Mouse (Mus musculus) kidney, postnatal 0 days (tissue): Measurements from ENCODE around the gene Hsd17b3. TPM values are rescaled to one million over a fixed set of nuclear protein-coding genes. Genes with fewer than 3 reads are reported as not detected.

Experiments
- ATAC-seq: fragments of 200-750 bp; cut with Nextera tagmentation; replicated peaks from 2 replicates; pipeline ENCODE4 v1.8.0; 2017; ENCODE audit warnings: low read depth, moderate number of reproducible peaks, moderate TSS enrichment, moderate library complexity; ENCODE audit not compliant: low FRiP score
- DNase-seq: peaks from one replicate; pipeline ENCODE4 v3.0.0-alpha.2; 2016; ENCODE audit warnings: low spot score
- H3K27ac ChIP-seq: fragments of 300-500 bp; sonication (generic); 2 replicates; pipeline ENCODE4 v1.5.1; 2014; ENCODE audit warnings: mild to moderate bottlenecking
- H3K27me3 ChIP-seq: fragments of 300-500 bp; sonication (generic); 2 replicates; pipeline ENCODE4 v1.6.1; 2014; ENCODE audit warnings: low read length, mixed read lengths; ENCODE audit not compliant: insufficient read depth
- H3K36me3 ChIP-seq: fragments of 300-500 bp; sonication (generic); 2 replicates; pipeline ENCODE4 v1.6.1; 2014; ENCODE audit warnings: low read length, mixed read lengths; ENCODE audit not compliant: insufficient read depth
- H3K4me1 ChIP-seq: fragments of 300-500 bp; sonication (generic); replicated peaks from 2 replicates; pipeline ENCODE4 v1.6.1; 2014; ENCODE audit warnings: antibody characterized with exemption, low read length, mixed read lengths; ENCODE audit not compliant: insufficient read depth
- H3K4me2 ChIP-seq: fragments of 300-500 bp; sonication (generic); 2 replicates; pipeline ENCODE4 v1.6.1; 2014; ENCODE audit warnings: mild to moderate bottlenecking, low read length, moderate library complexity, mixed read lengths
- H3K4me3 ChIP-seq: fragments of 300-500 bp; sonication (generic); replicated peaks from 2 replicates; pipeline ENCODE4 v1.5.1; 2014; ENCODE audit warnings: low read depth, low read length
- H3K9ac ChIP-seq: fragments of 300-500 bp; sonication (generic); 2 replicates; pipeline ENCODE4 v1.6.1; 2014; ENCODE audit warnings: low read depth, low read length
- H3K9me3 ChIP-seq: fragments of 300-500 bp; sonication (generic); replicated peaks from 2 replicates; pipeline ENCODE4 v1.6.1; 2016; ENCODE audit warnings: low read length, inconsistent platforms, mixed read lengths
- CTCF ChIP-seq: IDR thresholded peaks from 2 replicates; pipeline ENCODE4 v1.5.1; 2016; ENCODE audit warnings: antibody characterized with exemption, low read depth, mild to moderate bottlenecking, moderate library complexity
- WGBS: fragments of 180-500 bp; shearing (Covaris S2); extraction: QIAGEN DNeasy Blood & Tissue Kit; methylation state at CpG from one replicate; pipeline ENCODE4 v1.1.7; 2014; 5-methylcytosine and 5-hydroxymethylcytosine counted together
- polyA plus RNA-seq: library from polyadenylated mRNA; unstranded; fragments of >200 nt; fragmentation: Nextera tagmentation; extraction: Ambion mirVana; gene quantifications from 2 replicates; pipeline ENCODE4 v1.2.1, GENCODE M21; 2015

The Hsd17b3 gene
- polyA plus RNA-seq, 1 experiment from 2014 or later = not detected

- no peak for TF ChIP-seq CTCF
- Histone ChIP-seq H3K4me1 (no peaks in the 10 kb centered on the region), H3K27ac (no peak overlapping the region), H3K4me3 (no peak overlapping the region), H3K4me2 (no peak overlapping the region), H3K36me3 (no peaks in the 10 kb centered on the region), H3K9ac (no peak overlapping the region), H3K9me3 (no peaks in the 10 kb centered on the region), H3K27me3 (no peaks in the 10 kb centered on the region)
- DNase-seq (no peak), ATAC-seq (no peak)
- WGBS = 80% methylated on average over 7 of the region's 7 CpGs
Measured at GRCm38 (mm10) chr13:64088057-64088456, 973 bp downstream of the Hsd17b3 start.

GRCm38 (mm10) chr13:64086036-64086435, 3.0 kb downstream of the Hsd17b3 start:
- ATAC-seq (no peak), DNase-seq (no peak)
- 70% methylated on average over 5 of the region's 5 CpGs for WGBS

GRCm38 (mm10) chr13:64083331-64083730, 5.7 kb downstream of the Hsd17b3 start:
- no peak overlapping the region for H3K9ac ChIP-seq
- no peak overlapping the region for H3K27ac ChIP-seq

More at GRCm38 (mm10) chr13:64086036-64086435, 3.0 kb downstream of the Hsd17b3 start:
- no peak for TF ChIP-seq CTCF
- Histone ChIP-seq H3K9ac (no peak overlapping the region), H3K27me3 (no peaks in the 10 kb centered on the region), H3K4me2 (no peak overlapping the region), H3K27ac (no peak overlapping the region), H3K4me3 (no peak overlapping the region), H3K36me3 (no peaks in the 10 kb centered on the region), H3K9me3 (no peaks in the 10 kb centered on the region), H3K4me1 (0 out of 2 replicates have a peak, but pooled peaks cover 7% of the 10 kb centered on the region)

GRCm38 (mm10) chr13:64081012-64081919, 7.8 kb downstream of the Hsd17b3 start:
- no peak for TF ChIP-seq CTCF
- 40% methylated on average over 16 of the region's 16 CpGs for WGBS
- H3K4me2 ChIP-seq = no peak overlapping the region
- no peak overlapping the region for H3K9ac ChIP-seq
- H3K4me3 ChIP-seq = no peak overlapping the region
- DNase-seq (peak; percentile 27), ATAC-seq (0 out of 2 replicates have a peak, but pooled peaks have one; percentile 40)
- H3K27ac ChIP-seq = 0 out of 2 replicates have a peak overlapping the region, but pooled peaks have one; percentile 5
- no peaks in the 10 kb centered on the region for H3K27me3 ChIP-seq
- H3K4me1 ChIP-seq = 0 out of 2 replicates have a peak, but pooled peaks cover 7% of the 10 kb centered on the region
- H3K36me3 ChIP-seq = no peaks in the 10 kb centered on the region
- H3K9me3 ChIP-seq = no peaks in the 10 kb centered on the region

More at GRCm38 (mm10) chr13:64083331-64083730, 5.7 kb downstream of the Hsd17b3 start:
- ATAC-seq = no peak
- no peak for DNase-seq
- no peaks in the 10 kb centered on the region for H3K36me3 ChIP-seq
- no peak overlapping the region for H3K4me2 ChIP-seq
- H3K9me3 ChIP-seq = no peaks in the 10 kb centered on the region
- no peak for TF ChIP-seq CTCF
- H3K27me3 ChIP-seq = no peaks in the 10 kb centered on the region
- 0 out of 2 replicates have a peak, but pooled peaks cover 7% of the 10 kb centered on the region for H3K4me1 ChIP-seq
- no peak overlapping the region for H3K4me3 ChIP-seq
- WGBS = 80% methylated on average over 3 of the region's 3 CpGs

- Histone ChIP-seq H3K4me2 (no peak overlapping the region), H3K36me3 (no peaks in the 10 kb centered on the region), H3K27ac (no peak overlapping the region), H3K27me3 (no peaks in the 10 kb centered on the region), H3K9ac (no peak overlapping the region), H3K9me3 (no peaks in the 10 kb centered on the region), H3K4me3 (no peak overlapping the region), H3K4me1 (0 out of 2 replicates have a peak, but pooled peaks cover 7% of the 10 kb centered on the region)
- no peak for ATAC-seq
- DNase-seq = no peak
- no peak for TF ChIP-seq CTCF
- 92% methylated on average over 5 of the region's 5 CpGs for WGBS
Measured at GRCm38 (mm10) chr13:64077591-64077990, 11.4 kb downstream of the Hsd17b3 start.

- H3K9me3 ChIP-seq = no peaks in the 10 kb centered on the region
- H3K27me3 ChIP-seq = no peaks in the 10 kb centered on the region
- DNase-seq = no peak
- 78% methylated on average over 4 of the region's 4 CpGs for WGBS
- H3K4me1 ChIP-seq = no peaks in the 10 kb centered on the region
- H3K4me3 ChIP-seq = no peak overlapping the region
- H3K4me2 ChIP-seq = no peak overlapping the region
- no peak overlapping the region for H3K27ac ChIP-seq
- no peaks in the 10 kb centered on the region for H3K36me3 ChIP-seq
- ATAC-seq = no peak; the same call in 1 of the 2 replicates
- no peak for TF ChIP-seq CTCF
- H3K9ac ChIP-seq = no peak overlapping the region
Measured at GRCm38 (mm10) chr13:64076074-64076473, 13.0 kb downstream of the Hsd17b3 start.
